Mouse (Mus musculus) brain, adult 2 months (tissue): Measurements from ENCODE around the gene Ncf1.

ENCODE experiments used
- DNase-seq: peaks from one replicate; pipeline ENCODE4 v3.0.0; 2011; ENCODE audit warnings: low read depth, low spot score

Gene Ncf1

GRCm38 (mm10) chr5:134244890-134245289, 15.5 kb upstream of the Ncf1 start:
- no peak for DNase-seq

DNA sequence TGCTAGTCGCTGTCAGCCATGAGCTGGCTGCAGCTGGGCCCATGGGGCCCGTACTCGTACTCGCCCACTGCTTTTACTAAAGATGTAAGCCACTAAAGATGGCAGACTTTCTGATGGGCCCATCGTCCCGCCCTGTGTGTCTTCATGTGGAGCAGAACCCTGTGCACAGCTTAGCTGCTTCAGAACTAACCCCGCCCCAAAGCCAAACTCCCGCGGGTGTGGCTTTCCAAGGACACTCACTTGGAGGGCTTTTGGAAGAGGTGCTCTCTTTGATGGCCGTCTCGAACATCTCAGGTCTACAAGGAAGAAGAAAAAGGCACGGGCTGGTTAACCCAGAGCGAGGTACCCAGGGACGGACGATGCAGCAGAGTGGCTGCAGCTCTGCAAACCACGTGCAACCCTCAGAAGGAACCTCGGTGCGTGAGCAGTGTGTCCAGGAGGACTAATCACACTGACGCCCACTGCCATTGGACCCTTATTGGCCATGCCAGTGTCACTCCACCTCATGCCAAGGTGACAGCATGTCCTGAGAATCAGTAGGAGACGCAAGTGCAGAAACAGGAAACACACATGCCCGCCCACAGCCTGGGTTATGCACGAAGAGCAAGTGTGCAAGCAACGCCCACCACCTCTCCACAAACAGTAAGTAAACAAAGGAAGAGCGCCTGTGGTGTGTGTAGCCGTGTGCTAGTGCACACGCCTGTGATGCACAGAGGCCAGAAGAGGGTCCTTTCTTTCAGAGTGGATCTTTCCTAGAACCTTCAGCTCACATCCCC, 14.4 kb upstream of the Ncf1 start:
- no peak for DNase-seq

GRCm38 (mm10) chr5:134241831-134242230, 12.4 kb upstream of the Ncf1 start:
- DNase-seq: peak; percentile 65

DNA sequence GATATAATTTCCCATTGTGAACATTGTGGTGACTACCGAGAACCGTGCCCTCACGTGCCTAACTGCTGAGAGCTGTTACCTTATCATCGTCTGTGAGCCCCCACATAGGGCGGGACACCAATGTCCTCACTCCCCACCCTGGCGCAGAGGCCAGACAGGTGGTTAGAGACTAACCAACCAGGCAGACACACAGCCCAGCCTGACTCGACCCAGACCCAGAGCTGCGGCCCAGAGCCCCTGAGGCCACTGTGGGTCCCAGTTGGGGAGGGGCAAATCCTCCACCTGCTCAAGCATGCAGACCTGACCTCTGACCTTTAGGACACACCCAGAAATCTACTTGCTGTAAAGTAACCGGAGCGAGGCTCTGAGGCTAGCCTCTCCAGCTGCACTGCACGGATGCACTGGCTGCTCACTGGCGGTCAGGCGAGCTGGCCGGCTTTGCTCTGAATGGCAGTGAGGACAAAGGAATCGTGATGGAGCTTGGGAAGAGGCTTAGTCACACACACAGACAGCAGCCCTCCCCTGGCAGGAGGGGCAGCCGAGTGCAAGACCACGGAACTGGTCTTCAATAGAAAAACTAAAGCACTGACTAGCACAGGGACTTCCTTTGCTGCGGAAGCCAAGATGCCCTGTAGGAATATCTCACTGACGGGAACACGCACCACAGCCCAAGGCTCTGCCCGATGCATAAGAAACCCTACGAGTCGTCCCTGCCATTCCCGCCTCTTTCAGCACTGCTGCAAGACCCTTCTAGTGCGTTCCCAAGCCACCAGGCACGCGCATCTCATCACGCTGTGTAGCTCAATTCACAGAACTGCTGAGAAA, 8.7 kb upstream of the Ncf1 start:
- DNase-seq: peak; percentile 48

- DNase-seq: peak; percentile 53
Measured at GRCm38 (mm10) chr5:134237508-134237907, 8.1 kb upstream of the Ncf1 start.

GRCm38 (mm10) chr5:134236796-134237195, 7.4 kb upstream of the Ncf1 start:
- DNase-seq: no peak

- DNase-seq: no peak
Measured at GRCm38 (mm10) chr5:134236241-134236640, 6.8 kb upstream of the Ncf1 start.

DNA sequence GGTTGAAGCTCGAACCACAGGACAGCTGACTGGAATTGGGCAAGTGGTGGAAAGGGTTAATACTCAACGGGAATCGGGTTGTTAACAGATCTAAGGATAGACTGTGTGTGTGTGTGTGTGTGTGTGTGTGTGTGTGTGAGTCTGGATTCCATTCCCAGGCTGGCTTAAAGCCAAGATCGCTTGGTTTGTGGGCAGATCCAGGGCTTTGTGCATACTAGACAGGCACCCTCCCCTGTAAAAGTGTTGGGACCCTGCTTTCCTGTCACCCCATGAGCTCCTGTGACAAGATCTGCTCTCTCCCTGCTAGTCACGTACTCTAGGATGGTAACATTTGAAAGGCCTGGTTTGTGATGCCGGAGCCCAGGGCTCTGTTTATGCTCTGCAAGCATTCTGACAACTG, 5.7 kb upstream of the Ncf1 start:
- DNase-seq: peak; percentile 71

DNA sequence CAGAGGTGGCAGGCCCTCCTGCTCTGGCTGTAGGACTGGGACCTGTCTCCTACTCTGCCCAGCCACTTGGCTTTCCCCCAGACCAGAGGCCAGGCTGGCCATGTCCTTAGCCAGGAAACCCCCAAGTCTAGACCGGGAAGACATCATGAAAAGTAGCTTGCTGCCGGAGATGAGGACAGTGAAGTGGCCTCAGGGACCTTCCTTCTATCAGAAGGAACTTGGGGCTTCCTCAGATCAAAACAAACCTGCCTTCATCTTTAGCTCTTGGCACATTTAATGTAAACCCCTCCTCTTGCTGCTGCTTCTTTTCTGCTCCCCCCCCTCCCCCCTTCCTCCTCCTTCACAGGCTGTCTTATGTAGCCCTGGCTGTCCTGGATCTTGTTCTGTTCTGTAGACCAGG, 4.8 kb upstream of the Ncf1 start:
- DNase-seq: no peak

DNA sequence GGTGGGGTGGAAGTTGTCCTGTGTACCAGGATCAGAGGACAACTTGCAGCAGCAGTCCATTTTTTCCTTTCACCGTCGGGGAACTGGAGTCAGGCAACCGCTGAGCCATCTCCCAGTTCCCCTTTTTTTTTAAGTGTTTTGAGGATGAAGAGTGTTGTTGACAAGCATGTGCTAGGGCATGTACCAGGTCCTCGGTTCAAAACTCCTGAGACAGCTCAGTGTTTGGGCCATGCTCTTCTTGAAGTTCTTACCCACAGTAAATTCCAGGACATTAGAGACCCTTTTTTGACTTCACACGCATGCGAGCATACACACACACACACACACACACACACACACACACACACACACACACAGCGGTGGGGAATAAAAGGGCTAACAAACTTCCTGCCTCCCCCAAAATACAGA, 3.8 kb upstream of the Ncf1 start:
- DNase-seq: no peak

GRCm38 (mm10) chr5:134232568-134232967, 3.1 kb upstream of the Ncf1 start:
- peak; percentile 49 for DNase-seq

GRCm38 (mm10) chr5:134232111-134232510, 2.7 kb upstream of the Ncf1 start:
- DNase-seq: no peak

- peak; percentile 59 for DNase-seq
Measured at GRCm38 (mm10) chr5:134231376-134231775, 2.0 kb upstream of the Ncf1 start.

GRCm38 (mm10) chr5:134228249-134228638, 1.2 kb downstream of the Ncf1 start:
- no peak for DNase-seq

- DNase-seq: peak; percentile 61
Measured at GRCm38 (mm10) chr5:134227574-134228248, 1.7 kb downstream of the Ncf1 start.

- DNase-seq: no peak
Measured at GRCm38 (mm10) chr5:134226946-134227345, 2.5 kb downstream of the Ncf1 start.

DNA sequence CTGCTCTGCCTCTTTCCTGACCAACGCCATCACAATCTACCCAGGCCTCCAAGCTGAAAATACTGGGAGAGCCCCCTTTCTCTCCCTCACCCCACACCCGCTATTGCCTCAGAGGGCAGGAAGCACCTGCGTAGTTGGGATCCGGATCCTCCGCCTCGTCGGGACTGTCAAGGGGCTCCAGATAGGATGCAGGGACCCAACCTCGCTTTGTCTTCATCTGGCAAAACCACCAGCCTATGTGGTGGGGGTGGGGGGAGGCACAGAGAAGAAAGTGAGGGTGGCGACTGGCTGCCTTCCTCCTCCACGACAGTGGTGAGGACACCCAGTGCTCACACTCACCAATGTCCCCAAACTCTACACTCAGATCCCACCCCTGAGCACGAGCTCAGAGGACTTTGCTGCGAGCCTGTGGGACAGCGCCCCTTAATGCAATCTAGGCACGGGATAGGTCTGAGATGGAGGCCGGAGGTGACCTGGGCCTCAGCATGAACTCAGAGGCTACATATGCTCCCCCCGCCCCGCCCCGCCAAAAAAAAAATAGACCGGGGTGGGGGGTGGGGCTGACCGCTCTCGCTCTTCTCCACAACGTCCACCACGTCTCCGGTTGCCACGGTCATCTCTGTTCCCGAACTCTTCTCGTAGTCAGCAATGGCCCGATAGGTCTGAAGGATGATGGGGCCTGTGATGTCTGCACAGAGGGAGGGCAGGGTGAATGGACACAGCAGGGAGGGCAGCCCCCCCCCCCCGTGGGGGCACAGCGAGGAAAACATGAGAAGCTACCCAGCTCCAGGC, 4.1 kb downstream of the Ncf1 start:
- DNase-seq: no peak

- no peak for DNase-seq
Measured at GRCm38 (mm10) chr5:134221708-134222150, 7.7 kb downstream of the Ncf1 start.

DNA sequence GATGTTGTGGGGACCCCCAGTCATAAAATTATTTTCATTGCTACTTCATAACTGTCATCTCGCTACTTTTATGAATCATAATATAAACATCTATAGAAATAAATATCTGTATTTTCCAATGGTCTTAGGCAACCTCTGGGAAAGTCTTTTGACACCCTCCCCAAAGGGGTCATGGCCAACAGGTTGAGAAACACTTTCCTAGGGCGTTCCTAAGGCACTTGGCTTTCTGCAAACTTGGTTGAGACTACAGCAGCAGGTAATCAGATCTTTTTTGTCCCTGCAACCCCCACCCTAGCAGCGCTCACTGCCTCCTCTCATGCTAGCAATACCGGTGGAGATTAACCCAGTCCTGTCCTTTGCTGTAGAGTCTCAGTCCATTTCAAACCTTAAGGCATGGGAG, 8.1 kb downstream of the Ncf1 start:
- DNase-seq: no peak

DNA sequence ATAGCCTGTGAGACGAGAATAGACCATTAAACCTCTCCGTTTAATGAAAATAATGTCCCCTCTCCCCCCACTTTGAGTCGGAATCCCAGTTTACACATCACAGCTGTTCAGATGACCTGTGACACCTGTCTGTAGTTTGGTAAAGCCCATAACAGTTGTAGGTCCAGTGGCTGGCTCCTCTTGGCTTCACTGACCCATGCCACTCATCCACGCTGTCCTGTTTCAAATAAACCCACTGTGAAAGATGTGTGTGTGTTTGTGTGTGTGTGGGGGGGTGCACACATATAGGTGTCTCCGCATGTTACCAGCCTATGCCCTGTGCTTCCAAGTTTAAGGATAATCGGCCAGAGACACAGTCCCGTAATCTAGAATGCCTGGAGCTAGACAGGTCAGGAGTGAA, 11.5 kb downstream of the Ncf1 start:
- no peak for DNase-seq

DNA sequence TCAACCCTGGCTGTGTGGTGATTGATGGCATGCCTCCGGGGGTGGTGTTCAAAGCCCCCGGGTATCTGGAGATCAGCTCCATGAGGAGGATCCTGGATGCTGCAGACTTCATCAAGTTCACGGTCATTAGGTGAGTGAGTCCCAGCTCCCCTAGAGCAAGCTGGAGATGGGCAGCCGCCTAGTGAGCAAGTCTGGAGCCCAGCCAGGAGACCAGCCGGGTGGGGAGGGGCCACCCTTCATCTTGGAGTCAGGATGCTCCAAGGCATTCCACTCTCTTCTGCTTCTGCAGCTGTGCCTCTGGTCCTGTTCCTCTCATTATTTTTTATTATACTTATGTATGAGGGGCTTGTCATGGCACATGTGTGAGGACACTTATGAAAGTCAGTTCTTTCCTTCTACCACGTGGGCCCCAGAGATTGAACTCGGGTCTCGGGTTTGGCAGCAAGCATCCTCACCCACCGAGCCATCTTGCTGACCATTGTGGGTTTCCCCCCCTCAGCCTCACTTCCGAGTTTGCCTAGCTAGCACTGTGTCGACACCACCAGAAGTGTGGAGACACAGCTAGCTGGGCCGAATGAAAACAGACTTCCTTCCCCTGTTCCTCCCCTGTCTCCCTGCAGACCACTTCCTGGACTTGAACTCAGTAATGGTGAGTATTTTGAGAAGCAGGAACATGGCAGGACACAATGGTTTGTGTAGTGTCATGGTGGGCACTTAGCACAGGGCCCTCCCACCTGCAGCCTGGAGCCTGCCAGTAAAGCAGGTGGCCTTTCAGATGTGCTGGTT, 15.2 kb downstream of the Ncf1 start:
- peak; percentile 39 for DNase-seq
